Mouse (Mus musculus): ENCODE results near the gene Zfhx3.

Gene Zfhx3

GRCm38 (mm10) chr8:108369081-108369480, 426.6 kb downstream of the Zfhx3 start:
- no peak for DNase-seq

- DNase-seq = no peak
Observed at GRCm38 (mm10) chr8:108370731-108371130, 428.3 kb downstream of the Zfhx3 start.

- no peak for DNase-seq
Observed at GRCm38 (mm10) chr8:108373046-108373445, 430.6 kb downstream of the Zfhx3 start.

- no peak for DNase-seq
Observed at GRCm38 (mm10) chr8:108378036-108378435, 435.6 kb downstream of the Zfhx3 start.

- DNase-seq = no peak
Observed at GRCm38 (mm10) chr8:108383121-108383520, 440.7 kb downstream of the Zfhx3 start.

- DNase-seq = peak; percentile 55
Observed at GRCm38 (mm10) chr8:108387160-108387912, 444.9 kb downstream of the Zfhx3 start.

GRCm38 (mm10) chr8:108387913-108388274, 445.4 kb downstream of the Zfhx3 start:
- DNase-seq = no peak

- DNase-seq = peak; percentile 46
Observed at GRCm38 (mm10) chr8:108392909-108393308, 450.5 kb downstream of the Zfhx3 start.

GRCm38 (mm10) chr8:108402149-108402548, 459.7 kb downstream of the Zfhx3 start:
- DNase-seq = no peak

GRCm38 (mm10) chr8:108406716-108407494, 464.5 kb downstream of the Zfhx3 start:
- peak; percentile 7 for DNase-seq

- no peak for DNase-seq
Observed at GRCm38 (mm10) chr8:108419162-108419844, 476.9 kb downstream of the Zfhx3 start.

- no peak for DNase-seq
Observed at GRCm38 (mm10) chr8:108422521-108422920, 480.1 kb downstream of the Zfhx3 start.

- peak; percentile 25 for DNase-seq
Observed at GRCm38 (mm10) chr8:108424337-108424736, 481.9 kb downstream of the Zfhx3 start.

- no peak for DNase-seq
Observed at GRCm38 (mm10) chr8:108433321-108433720, 490.9 kb downstream of the Zfhx3 start.

- DNase-seq = no peak
Observed at GRCm38 (mm10) chr8:108434510-108434909, 492.1 kb downstream of the Zfhx3 start.

- DNase-seq = no peak
Observed at GRCm38 (mm10) chr8:108436336-108436735, 493.9 kb downstream of the Zfhx3 start.

- no peak for DNase-seq
Observed at GRCm38 (mm10) chr8:108437316-108437830, 494.9 kb downstream of the Zfhx3 start.

- no peak for DNase-seq
Observed at GRCm38 (mm10) chr8:108440476-108440875, 498.0 kb downstream of the Zfhx3 start.

GRCm38 (mm10) chr8:108450847-108451246, 508.4 kb downstream of the Zfhx3 start:
- no peak for DNase-seq

GRCm38 (mm10) chr8:108454561-108455311, 512.3 kb downstream of the Zfhx3 start:
- DNase-seq = no peak

GRCm38 (mm10) chr8:108466653-108467052, 524.2 kb downstream of the Zfhx3 start:
- DNase-seq = no peak
